Mouse (Mus musculus): ENCODE measurements at regions not wholly inside any gene's neighbourhood (a gene's known extent, or its start where the extent isn't known, plus 50 kb on each side); places are given as distances from the start of the nearest gene placed in this dataset.
A peak's percentile ranks its signal among the peaks of the same experiment; 100 is the strongest.

DNA sequence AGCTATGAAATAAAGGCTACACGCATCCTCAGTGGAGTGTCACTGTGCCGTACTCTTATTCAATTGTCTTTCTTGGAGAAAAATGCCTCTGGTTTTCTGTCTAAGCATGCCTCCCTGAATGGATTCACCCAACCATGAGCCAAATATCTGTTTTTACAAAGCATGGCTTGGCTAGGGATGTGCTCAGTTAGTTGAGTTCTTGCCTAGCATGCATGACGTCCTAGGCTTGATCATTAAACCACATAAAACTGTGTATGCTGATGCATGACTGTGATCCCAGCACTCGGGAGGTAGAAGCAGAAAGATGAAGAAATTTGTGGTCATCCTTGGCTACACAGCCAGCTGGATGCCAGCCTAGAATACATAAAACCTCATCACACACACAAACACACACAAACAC lies 417.3 kb upstream of the Mgmt start:
- TF ChIP-seq POLR2A (IDR thresholded peaks at IDR 0.05; ENCODE audit: low read depth, low read length) = no peak
- TF ChIP-seq CTCF (IDR thresholded peaks at IDR 0.05; ENCODE audit: borderline replicate concordance, insufficient read depth, low read length) = no peak
- no peak overlapping the region for H3K27ac ChIP-seq (ENCODE audit: insufficient read depth, low read length)
- peaks cover 8% of the 10 kb centered on the region for H3K4me1 ChIP-seq (ENCODE audit: control insufficient read depth, insufficient read depth, low read length)
- no peak overlapping the region for H3K4me3 ChIP-seq (ENCODE audit: insufficient read depth, low read length)

DNA sequence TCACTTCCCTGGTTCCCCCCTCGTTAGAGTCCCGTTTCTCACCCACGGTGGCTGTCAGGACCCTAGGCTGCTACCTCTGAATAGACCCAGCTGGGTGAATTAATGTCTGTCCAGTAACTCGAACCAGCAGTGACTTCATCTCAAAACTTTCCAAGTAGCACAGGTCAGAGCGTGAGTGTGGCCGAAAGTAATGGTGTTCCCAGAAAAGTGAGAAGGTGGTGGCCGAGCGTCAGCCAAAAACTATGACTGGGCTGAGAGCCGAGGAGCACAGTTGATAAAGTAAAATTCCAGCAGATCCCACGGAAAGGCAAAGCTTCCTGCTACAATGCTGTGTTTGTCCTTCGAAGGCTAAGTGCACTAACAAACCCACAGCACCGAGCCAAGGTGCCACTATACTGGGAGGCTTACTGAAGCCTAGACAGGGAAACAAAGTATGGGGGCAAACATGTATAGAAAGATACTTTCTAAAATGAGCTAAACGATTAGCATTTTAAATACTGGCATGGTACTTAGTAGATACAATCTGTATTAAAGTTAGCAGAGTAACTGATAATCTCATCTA lies 413.7 kb upstream of the Mgmt start:
- Histone ChIP-seq H3K4me1 (ENCODE audit: control insufficient read depth, insufficient read depth, low read length) (peaks cover 8% of the 10 kb centered on the region), H3K27ac (ENCODE audit: insufficient read depth, low read length) (peak overlapping the region; percentile 51; the same call in 1 of the 2 replicates), H3K4me3 (ENCODE audit: insufficient read depth, low read length) (no peak overlapping the region)
- no peak for TF ChIP-seq CTCF (IDR thresholded peaks at IDR 0.05; ENCODE audit: borderline replicate concordance, insufficient read depth, low read length)

DNA sequence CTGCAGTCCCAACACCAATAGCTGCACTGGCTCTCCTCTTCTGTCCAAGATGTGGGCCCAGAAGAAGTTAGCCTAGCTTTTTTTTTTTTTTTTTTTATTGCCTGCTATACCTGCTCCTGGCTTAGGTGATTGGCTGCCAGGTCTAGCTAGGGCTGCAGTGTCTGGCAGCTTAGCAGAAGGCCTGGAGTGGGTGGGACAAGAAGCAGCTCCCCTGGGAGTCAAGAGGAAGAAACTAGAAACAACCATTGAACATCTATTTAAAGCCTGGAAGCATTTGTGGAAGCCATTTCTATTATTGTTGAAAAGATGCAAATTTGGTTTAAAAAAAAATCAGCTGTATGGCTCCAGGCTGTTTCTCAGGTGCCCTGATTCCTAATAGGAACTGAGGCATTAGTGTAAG lies 411.2 kb upstream of the Mgmt start:
- TF ChIP-seq CTCF (IDR thresholded peaks at IDR 0.05; ENCODE audit: borderline replicate concordance, insufficient read depth, low read length) (no peak), POLR2A (IDR thresholded peaks at IDR 0.05; ENCODE audit: low read depth, low read length) (no peak)
- Histone ChIP-seq H3K4me3 (ENCODE audit: insufficient read depth, low read length) (no peak overlapping the region), H3K27ac (ENCODE audit: insufficient read depth, low read length) (no peak overlapping the region), H3K4me1 (ENCODE audit: control insufficient read depth, insufficient read depth, low read length) (peaks cover 8% of the 10 kb centered on the region)

DNA sequence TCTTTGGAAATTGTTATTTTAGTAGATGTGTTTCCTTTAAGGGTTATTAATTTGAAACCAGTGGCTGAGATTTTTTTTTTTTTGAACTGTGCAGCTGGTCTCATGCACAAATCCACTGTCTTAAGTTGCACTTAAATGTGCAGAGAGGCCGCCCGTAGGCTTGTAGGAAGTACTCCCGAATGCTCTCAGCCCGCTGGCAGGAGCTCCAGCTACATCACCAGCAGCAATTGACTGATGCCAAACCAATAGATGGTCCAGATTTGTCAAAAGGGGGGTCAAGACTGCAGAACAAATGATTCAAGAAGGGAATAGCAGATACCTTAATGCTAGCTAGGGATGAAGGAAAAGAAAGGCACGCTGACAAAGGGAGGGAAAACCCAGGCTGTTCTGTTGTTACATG lies 406.9 kb upstream of the Mgmt start:
- Histone ChIP-seq H3K4me1 (ENCODE audit: control insufficient read depth, insufficient read depth, low read length) (no peaks in the 10 kb centered on the region; the same call in 1 of the 2 replicates), H3K27ac (ENCODE audit: insufficient read depth, low read length) (no peak overlapping the region), H3K4me3 (ENCODE audit: insufficient read depth, low read length) (no peak overlapping the region)
- TF ChIP-seq POLR2A (IDR thresholded peaks at IDR 0.05; ENCODE audit: low read depth, low read length) (no peak), CTCF (IDR thresholded peaks at IDR 0.05; ENCODE audit: borderline replicate concordance, insufficient read depth, low read length) (no peak)

DNA sequence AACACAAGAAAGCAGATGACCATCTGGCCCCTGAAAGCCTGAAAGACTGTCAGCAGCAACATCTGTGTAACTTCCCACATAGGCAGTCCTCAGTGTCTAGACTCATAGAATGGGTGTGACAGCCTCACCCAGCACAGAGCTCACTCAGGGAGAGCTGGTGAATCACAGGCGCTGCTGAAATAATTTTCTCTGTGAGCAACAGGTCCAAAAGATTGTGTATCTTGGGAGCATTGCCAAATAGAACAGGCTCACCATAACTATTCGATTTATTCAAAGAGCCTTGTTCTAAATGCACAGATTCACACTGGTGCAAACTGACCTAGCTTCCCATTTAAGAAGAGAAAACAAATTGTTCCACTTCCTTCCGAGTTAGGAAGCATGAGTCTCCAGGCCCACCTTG lies 399.6 kb upstream of the Mgmt start:
- no peak overlapping the region for H3K27ac ChIP-seq (ENCODE audit: insufficient read depth, low read length)
- H3K4me1 ChIP-seq (ENCODE audit: control insufficient read depth, insufficient read depth, low read length) = peaks cover 4% of the 10 kb centered on the region; the same call in 1 of the 2 replicates
- no peak overlapping the region for H3K4me3 ChIP-seq (ENCODE audit: insufficient read depth, low read length)
- TF ChIP-seq POLR2A (IDR thresholded peaks at IDR 0.05; ENCODE audit: low read depth, low read length) (no peak), CTCF (IDR thresholded peaks at IDR 0.05; ENCODE audit: borderline replicate concordance, insufficient read depth, low read length) (no peak)

DNA sequence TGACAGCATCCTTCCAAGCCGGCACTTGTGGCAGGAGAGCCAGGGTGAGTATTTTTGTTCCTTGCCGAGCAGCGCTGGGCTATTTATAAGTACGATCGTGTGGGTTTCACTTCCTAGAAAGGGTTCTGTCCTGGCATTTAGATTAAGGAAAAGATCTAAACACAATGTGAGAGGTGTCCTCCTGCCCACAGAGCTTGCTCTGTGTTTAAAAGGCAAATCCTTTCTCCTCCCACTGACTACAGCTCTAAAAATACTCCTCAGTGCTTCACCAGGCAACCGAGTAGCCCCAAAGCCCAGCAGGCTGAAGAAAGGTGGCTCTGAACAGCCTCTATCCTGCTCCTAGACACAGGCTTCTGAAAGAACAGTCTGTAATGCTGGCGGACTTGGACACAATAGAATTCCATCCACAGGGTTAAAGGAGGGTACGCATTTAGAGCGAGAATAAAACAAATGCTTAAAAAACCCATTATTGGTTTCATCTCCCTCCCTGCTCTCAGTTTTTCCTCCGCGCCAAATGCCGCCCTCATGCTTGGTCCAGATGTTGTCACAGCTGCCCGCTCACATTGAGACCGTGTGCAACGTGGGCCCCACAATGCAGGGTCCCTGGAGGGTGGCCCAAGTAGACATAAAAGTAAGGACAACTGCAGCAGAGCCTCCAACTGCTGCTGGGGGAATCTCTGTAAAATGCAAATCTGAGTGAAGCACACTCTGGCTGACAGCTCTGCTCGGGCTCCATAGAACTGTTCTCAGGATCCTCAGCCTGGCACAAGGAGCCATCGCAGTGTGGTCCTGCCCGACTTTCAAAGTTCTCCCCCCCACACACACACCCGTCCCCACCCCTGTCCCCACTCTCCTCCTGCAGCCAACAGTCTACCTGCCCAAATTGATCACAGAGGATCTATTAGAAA lies 397.8 kb upstream of the Mgmt start:
- H3K27ac ChIP-seq (ENCODE audit: insufficient read depth, low read length) = no peak overlapping the region
- peaks cover 4% of the 10 kb centered on the region; the same call in 1 of the 2 replicates for H3K4me1 ChIP-seq (ENCODE audit: control insufficient read depth, insufficient read depth, low read length)
- H3K4me3 ChIP-seq (ENCODE audit: insufficient read depth, low read length) = no peak overlapping the region
- TF ChIP-seq POLR2A (IDR thresholded peaks at IDR 0.05; ENCODE audit: low read depth, low read length) (no peak), CTCF (IDR thresholded peaks at IDR 0.05; ENCODE audit: borderline replicate concordance, insufficient read depth, low read length) (no peak)

DNA sequence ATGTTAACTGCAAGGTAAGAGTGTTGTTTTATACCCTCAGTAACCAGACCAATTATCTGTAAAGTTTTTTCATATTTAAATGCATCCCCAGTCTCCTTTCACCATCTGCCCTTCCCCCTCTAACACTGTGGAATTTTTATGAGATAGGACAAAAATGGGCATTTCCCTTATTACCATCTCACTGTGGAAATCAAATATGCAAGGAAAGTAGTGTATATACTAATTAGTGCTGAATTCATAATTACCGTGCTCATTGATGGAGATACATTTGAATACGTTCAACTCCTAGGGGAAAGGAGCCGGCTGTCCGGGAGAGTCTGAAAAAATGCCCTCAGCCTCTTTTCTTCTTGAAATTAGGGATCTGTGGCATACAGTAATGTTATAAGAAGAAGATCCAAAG lies 394.4 kb upstream of the Mgmt start:
- TF ChIP-seq CTCF (IDR thresholded peaks at IDR 0.05; ENCODE audit: borderline replicate concordance, insufficient read depth, low read length) (no peak), POLR2A (IDR thresholded peaks at IDR 0.05; ENCODE audit: low read depth, low read length) (no peak)
- Histone ChIP-seq H3K27ac (ENCODE audit: insufficient read depth, low read length) (no peak overlapping the region), H3K4me1 (ENCODE audit: control insufficient read depth, insufficient read depth, low read length) (0 out of 2 replicates have a peak, but pooled peaks cover 2% of the 10 kb centered on the region), H3K4me3 (ENCODE audit: insufficient read depth, low read length) (no peak overlapping the region)

DNA sequence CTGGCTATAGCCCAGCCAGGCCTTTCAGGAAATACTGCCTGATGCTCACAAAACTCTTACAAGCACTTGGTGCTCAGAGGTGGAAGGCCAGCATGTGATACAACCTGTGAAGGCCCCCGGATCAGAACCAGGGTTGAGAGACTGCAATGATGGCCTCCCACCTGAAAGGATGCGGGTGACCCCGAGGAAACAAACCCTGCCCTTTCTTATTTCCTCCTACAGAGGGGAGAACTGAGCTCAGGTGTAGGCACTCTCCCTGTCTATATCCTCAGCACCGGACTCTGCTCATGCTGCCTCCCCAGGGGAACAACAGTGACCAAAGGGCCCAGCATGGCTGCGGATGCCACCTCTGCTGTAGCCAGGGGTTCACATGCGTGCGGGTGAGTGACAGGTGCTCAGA lies 393.3 kb upstream of the Mgmt start:
- Histone ChIP-seq H3K27ac (ENCODE audit: insufficient read depth, low read length) (no peak overlapping the region), H3K4me3 (ENCODE audit: insufficient read depth, low read length) (no peak overlapping the region), H3K4me1 (ENCODE audit: control insufficient read depth, insufficient read depth, low read length) (0 out of 2 replicates have a peak, but pooled peaks cover 2% of the 10 kb centered on the region)
- TF ChIP-seq CTCF (IDR thresholded peaks at IDR 0.05; ENCODE audit: borderline replicate concordance, insufficient read depth, low read length) = no peak
- TF ChIP-seq POLR2A (IDR thresholded peaks at IDR 0.05; ENCODE audit: low read depth, low read length) = no peak

DNA sequence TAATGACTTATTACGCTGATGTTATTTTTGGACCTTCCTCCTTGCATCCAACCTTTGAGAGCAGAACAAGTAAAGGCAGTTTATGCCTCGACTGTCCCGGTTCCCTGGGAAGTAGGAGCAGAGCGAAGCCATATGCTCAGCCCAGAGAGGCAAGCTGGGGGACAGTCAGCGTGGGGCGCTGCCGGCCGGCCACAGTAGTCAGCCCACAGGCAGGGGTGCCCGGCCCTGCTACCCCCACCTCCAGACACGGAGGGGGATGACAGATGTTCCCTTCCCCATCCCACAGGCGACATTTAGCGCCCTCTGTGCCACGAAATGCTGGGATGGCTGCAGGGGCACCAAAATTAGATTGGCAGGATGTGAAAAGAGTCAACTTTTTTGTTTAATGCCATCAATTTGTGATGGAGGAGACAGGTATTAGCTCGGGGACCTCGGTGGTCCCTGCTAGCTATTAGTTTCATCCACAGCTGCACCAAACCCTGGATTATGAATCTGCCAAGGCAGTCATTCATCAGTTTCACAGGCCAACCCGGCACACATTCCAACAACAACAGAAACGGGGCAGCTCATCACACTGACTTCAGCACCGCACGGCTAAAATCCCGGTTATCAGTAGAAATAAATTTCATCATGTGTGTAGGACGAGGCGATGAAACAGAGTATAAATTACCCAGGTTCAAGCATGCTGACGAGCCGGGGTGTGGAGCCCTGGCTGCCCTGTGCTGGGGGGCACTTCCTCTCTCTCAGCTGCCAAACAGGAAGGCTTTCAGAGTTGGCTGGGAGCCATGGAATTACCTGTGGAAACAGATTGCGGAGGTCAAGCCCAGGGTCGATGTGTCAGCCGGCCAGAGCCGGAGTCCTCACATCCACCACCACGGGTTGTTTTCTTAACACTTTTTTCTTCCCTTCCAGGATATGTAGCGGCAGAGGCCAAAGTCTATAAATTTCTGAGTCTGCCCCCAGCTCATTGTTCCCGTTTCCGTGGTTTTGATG lies 392.3 kb upstream of the Mgmt start:
- TF ChIP-seq POLR2A (IDR thresholded peaks at IDR 0.05; ENCODE audit: low read depth, low read length) (no peak), CTCF (IDR thresholded peaks at IDR 0.05; ENCODE audit: borderline replicate concordance, insufficient read depth, low read length) (no peak)
- no peak overlapping the region for H3K4me3 ChIP-seq (ENCODE audit: insufficient read depth, low read length)
- 0 out of 2 replicates have a peak, but pooled peaks cover 2% of the 10 kb centered on the region for H3K4me1 ChIP-seq (ENCODE audit: control insufficient read depth, insufficient read depth, low read length)
- no peak overlapping the region for H3K27ac ChIP-seq (ENCODE audit: insufficient read depth, low read length)

All from embryonic fibroblast, embryonic 13.5 days (primary cell).